Mouse (Mus musculus): Measurements from ENCODE around the gene Kcnh3.

The Kcnh3 gene

GRCm38 (mm10) chr15:99224208-99224911 lies at the start of gene Kcnh3:
Gene Kcnh3, plus strand, starts transcription at chr15:99224861.
- no peak for DNase-seq (ENCODE audit: low spot score)

GRCm38 (mm10) chr15:99179639-99180038 lies 45.0 kb upstream of the Kcnh3 start:
- no peak for DNase-seq (ENCODE audit: low spot score)

DNA sequence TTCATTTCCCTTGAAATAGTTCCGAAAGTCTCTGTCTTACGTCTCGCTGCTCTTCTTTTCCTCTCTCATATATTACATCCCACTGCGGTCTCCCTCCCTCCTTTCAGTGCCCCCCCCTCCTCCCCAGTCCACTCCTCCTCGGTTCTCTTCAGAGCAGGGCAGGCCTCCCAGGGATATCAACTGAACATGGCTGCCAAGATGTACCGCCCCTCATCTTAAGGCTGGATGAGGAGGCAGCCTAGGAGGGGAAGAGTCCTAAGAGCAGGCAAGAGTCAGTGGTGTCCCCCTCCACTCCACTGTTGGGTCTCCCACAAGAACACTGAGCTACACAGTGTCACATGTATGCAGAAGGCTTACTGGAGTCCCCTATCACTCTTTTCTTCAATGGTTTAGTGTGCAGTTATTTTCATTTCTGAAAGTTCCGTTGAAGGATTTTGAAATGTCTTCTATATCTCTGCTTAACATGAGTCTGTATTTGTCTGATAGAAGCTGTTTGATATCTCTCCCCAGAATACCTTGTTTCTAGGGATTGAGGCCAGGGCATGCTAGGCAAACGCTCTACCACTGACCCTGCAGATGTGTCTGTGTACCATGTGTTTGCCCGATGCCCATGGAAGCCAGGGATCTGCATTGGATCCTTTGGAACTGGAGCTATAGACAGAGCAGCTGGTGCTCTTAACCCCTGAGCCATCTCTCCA lies 40.3 kb upstream of the Kcnh3 start:
- no peak for DNase-seq (ENCODE audit: low spot score)

DNA sequence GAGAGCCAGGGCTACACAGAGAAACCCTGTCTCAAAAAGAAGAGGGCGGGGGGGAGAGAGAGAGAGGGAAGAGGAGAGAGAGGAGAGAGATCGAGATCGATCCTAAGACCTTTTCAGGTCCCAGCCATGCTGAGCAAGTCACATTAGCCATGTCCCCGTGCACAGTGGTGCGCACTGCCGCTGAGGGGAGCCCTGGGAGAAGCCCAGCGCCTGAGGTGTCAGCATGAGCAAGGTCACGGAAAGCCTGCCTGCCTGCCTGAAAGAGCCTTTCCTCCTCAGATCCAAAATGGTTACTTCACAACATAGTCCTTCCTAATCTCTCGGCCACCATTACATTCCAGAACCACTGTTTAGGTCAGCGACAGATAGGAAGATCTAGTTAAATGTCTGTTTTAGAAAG lies 30.3 kb upstream of the Kcnh3 start:
- no peak for DNase-seq (ENCODE audit: low spot score)

DNA sequence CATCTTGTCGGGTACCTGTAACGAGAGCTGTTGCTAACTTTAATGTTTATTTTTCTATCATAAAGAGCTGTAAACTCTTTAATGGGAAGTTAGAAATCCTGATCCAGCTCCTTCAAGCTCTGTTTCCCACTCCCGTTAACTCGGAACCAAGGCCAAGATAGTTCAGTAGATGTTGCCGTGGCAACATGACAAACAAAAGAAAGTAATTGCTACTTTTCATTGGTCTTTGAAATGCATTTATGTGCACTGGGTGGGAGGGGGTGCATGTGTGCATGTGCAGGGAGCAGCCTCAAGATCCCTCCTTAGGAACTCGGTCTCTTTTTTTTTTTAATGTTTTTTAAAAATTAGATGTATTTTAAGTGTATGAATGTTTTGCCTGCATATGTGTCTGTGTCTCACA lies 29.6 kb upstream of the Kcnh3 start:
- no peak for DNase-seq (ENCODE audit: low spot score)

- DNase-seq (ENCODE audit: low spot score): no peak
These were observed 25.9 kb upstream of the Kcnh3 start for GRCm38 (mm10) chr15:99198761-99199160.

- DNase-seq (ENCODE audit: low spot score): no peak
These were observed 18.7 kb upstream of the Kcnh3 start for GRCm38 (mm10) chr15:99205959-99206358.

GRCm38 (mm10) chr15:99213183-99213582 lies 11.5 kb upstream of the Kcnh3 start:
- no peak for DNase-seq (ENCODE audit: low spot score)

- DNase-seq (ENCODE audit: low spot score): no peak
These were observed 9.7 kb upstream of the Kcnh3 start for GRCm38 (mm10) chr15:99214941-99215340.

DNA sequence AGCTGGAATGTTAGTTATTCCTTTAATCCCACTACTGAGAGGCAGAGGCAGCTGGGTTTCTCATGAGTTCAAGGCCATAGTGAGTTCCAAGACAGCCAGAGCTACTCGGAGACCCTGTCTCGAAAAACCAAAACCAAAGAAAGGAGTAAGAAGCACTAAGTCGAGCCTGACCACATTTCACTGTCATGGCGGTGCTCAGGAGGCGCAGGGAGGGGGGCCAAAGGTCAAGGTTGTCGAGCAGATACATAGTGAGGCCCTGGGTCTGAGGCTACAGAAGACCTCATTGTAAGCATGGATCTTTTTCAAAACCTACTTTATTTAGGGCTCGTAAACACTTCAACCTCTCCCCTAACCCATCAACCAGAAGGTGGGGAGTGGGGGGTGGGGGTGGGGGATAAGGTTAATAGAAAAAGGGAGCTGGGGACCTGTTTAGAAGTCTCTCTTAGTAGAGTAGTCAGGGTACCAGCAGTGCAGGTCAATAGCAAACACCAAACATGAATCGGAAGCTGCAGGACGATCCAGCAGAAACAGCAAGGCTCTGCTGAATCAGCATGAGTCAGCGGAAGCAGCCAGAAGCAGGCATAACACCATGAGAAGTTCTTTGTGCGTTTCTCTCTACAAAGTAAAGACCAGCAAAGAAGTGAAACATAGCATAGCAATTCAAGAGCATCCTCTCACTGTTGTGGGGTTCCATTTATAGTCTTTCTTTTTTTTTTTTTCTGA lies 8.8 kb upstream of the Kcnh3 start:
- DNase-seq (ENCODE audit: low spot score): no peak

GRCm38 (mm10) chr15:99217630-99218029 lies 7.0 kb upstream of the Kcnh3 start:
- DNase-seq (ENCODE audit: low spot score): no peak

- DNase-seq (ENCODE audit: low spot score): no peak
These were observed 3.2 kb upstream of the Kcnh3 start for GRCm38 (mm10) chr15:99221315-99221952.

DNA sequence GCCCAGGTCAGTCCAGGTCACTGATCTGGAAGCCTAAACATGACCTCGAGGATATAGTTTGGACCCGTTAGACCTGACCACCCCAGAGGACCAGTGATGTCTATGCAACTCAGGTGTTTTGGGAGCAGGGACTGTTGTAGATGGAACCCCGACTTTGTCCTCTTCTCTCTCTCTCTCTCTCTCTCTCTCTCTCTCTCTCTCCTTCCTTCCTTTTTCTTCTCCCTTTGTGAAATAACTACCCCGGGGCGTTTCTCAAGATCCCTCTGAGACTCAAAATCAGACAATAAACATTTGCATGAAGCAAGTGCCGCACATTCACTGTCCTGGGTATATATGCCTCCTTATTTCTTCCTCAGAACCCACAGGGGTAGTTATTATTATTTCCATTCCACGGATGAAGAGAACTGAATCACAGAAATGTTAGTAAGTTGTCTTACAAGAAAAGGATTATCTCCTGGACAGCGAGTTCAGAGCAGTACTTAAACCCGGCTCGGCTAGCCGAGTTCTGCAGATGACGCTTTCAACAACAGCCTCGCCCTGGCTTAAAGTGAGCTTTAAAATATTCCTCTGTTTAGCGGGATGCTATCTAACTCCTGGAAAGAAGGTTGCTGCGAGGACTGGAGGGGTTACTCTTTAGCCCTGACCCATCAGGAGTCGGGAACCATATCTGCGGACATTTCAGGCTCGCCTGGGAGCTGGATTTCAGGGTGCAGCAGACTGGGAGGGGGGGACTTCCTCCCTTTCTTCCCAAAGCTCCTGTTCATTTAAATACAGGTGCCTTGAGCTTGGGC lies 1.7 kb upstream of the Kcnh3 start:
- DNase-seq (ENCODE audit: low spot score): no peak

- no peak for DNase-seq (ENCODE audit: low spot score)
These were observed 965 bp upstream of the Kcnh3 start for GRCm38 (mm10) chr15:99223585-99224207.

- DNase-seq (ENCODE audit: low spot score): peak; percentile 38
These were observed 585 bp downstream of the Kcnh3 start for GRCm38 (mm10) chr15:99225081-99225810.

DNA sequence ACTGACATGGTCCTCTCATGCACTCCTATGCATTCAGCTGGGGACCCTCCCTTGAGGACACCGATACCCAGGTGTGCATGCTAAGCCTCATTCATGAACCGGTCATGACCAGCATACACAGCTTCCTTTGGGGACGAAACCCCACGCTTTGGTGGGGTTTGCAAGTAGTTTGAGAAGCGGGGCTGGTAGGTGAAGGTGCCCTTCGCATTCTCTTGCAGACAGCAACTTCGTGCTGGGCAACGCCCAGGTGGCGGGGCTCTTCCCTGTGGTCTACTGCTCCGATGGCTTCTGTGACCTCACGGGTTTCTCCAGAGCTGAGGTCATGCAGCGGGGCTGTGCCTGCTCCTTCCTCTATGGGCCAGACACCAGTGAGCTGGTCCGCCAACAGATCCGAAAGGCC lies 1.4 kb downstream of the Kcnh3 start:
- DNase-seq (ENCODE audit: low spot score): no peak

DNA sequence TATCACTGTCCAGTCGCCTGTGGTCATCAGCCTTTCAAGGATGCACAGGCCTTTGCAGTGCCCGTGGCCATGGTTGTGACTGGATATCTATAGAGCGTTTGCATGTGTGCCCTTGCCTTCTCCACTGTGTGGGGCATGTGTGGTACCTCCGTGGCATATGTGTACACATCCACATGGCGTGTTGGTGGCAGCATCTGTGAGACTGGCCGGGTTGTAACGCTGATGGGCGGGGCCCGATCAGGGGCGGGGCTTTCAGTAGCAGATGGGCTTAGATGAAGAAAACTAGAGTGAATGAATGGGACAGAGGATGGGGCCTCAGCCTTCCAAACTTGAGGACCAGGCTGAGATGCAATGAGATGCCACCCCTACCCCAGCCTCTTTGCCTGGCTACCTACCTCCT lies 7.3 kb downstream of the Kcnh3 start:
- no peak for DNase-seq (ENCODE audit: low spot score)

DNA sequence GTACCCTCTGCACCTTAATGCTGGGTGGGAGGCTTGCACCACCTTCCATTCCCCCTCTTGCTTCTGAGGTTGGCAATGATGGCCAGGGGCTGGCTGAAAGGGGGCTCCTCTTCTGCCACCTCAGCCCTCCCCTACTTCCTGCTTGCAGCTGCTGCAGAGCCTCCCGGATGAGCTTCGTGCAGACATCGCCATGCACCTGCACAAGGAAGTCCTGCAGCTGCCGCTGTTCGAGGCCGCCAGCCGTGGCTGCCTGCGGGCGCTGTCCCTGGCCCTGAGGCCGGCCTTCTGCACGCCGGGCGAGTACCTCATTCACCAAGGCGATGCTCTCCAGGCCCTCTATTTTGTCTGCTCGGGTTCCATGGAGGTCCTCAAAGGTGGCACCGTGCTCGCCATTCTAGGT lies 9.1 kb downstream of the Kcnh3 start:
- no peak for DNase-seq (ENCODE audit: low spot score)

- DNase-seq (ENCODE audit: low spot score): no peak
These were observed 9.8 kb downstream of the Kcnh3 start for GRCm38 (mm10) chr15:99234326-99235010.

DNA sequence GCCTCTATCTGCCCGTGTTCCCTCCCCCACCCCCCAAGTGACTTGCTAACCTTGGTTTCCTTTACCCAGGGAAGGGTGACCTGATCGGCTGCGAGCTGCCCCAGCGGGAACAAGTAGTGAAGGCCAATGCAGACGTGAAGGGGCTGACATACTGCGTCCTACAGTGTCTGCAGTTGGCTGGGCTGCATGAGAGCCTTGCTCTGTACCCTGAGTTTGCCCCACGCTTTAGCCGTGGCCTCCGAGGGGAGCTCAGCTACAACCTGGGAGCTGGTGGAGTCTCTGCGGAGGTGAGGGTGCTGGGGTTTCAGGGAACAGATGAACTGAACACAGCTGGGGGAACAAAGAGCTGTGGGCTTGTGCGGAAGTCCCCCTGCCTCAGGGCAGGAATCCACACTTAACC lies 13.3 kb downstream of the Kcnh3 start:
- no peak for DNase-seq (ENCODE audit: low spot score)
